Mouse (Mus musculus) spleen, adult 2 months (tissue): ENCODE data around the gene Rdh16f1.

Source experiments
- CTCF ChIP-seq: fragments of 200-500 bp; IDR thresholded peaks from 2 replicates; pipeline ENCODE4 v1.5.1; 2011; ENCODE audit warnings: mild to moderate bottlenecking, inconsistent platforms; ENCODE audit not compliant: insufficient read depth, insufficient read length, insufficient replicate concordance; ENCODE audit errors: extremely low read depth
- POLR2A ChIP-seq: fragments of 200-500 bp; IDR thresholded peaks from 2 replicates; pipeline ENCODE4 v1.6.1; 2011; ENCODE audit warnings: low read depth, low read length, inconsistent platforms

DNA sequence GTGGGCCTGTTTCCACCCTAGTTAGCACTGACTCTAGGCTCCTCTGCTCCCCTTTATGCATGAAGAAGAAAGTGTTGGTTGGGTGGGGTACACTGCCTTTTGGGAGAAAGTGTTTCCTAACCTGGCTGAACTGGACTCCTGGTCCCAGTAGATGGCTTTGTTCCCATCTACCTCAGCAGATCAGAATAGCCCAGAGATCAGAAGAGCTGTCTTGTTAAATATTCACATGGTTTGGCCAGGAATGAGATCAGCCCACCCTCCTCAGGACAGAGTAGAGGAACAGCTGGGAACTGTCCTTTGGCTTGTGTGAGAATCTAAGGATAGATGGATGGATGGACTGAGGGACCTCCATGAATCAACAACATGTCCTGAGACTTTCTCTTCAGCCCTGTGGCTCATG lies 56.3 kb downstream of the Rdh16f1 start:
- TF ChIP-seq CTCF (no peak), POLR2A (no peak)
